Mouse (Mus musculus): Measurements from ENCODE around the gene Lamtor3. TPM values are rescaled to one million over a fixed set of nuclear protein-coding genes. Genes with fewer than 3 reads are reported as not detected.
"Not testable (repeated sequence)": the region's sequence is repeated elsewhere in the genome, so short reads cannot be mapped to it uniquely, and the experiment has no call there.

Lamtor3 gene
- total RNA-seq, 4 experiments from 2014 or later = 60.2 to 72.0 (median 65.2) TPM

GRCm38 (mm10) chr3:137959456-137959855 lies 41.1 kb downstream of the Lamtor3 start:
- no peak for DNase-seq (ENCODE audit: low spot score in 2 of 2)

- no peak for DNase-seq (ENCODE audit: low spot score in 2 of 2)
These were observed 43.6 kb downstream of the Lamtor3 start for GRCm38 (mm10) chr3:137961736-137962385.

GRCm38 (mm10) chr3:137963508-137963907 lies 45.2 kb downstream of the Lamtor3 start:
- DNase-seq (ENCODE audit: low spot score in 2 of 2) = no peak

GRCm38 (mm10) chr3:137964014-137964413 lies 45.7 kb downstream of the Lamtor3 start:
- not testable (repeated sequence) for DNase-seq (ENCODE audit: low spot score in 2 of 2)

- DNase-seq (ENCODE audit: low spot score in 2 of 2) = no peak
These were observed 50.0 kb downstream of the Lamtor3 start for GRCm38 (mm10) chr3:137968105-137968819.

- no peak for DNase-seq (ENCODE audit: low spot score in 2 of 2)
These were observed 50.6 kb downstream of the Lamtor3 start for GRCm38 (mm10) chr3:137968820-137969486.

- DNase-seq (ENCODE audit: low spot score in 2 of 2) = no peak
These were observed 51.6 kb downstream of the Lamtor3 start for GRCm38 (mm10) chr3:137969951-137970350.

- no peak for DNase-seq (ENCODE audit: low spot score in 2 of 2)
These were observed 53.9 kb downstream of the Lamtor3 start for GRCm38 (mm10) chr3:137972224-137972623.

- DNase-seq (ENCODE audit: low spot score in 2 of 2) = no peak
These were observed 54.7 kb downstream of the Lamtor3 start for GRCm38 (mm10) chr3:137972989-137973388.

- no peak for DNase-seq (ENCODE audit: low spot score in 2 of 2)
These were observed 56.0 kb downstream of the Lamtor3 start for GRCm38 (mm10) chr3:137974306-137974705.

- DNase-seq (ENCODE audit: low spot score in 2 of 2) = no peak
These were observed 57.1 kb downstream of the Lamtor3 start for GRCm38 (mm10) chr3:137975435-137975834.

GRCm38 (mm10) chr3:137975856-137976423 lies 57.6 kb downstream of the Lamtor3 start:
- no peak for DNase-seq (ENCODE audit: low spot score in 2 of 2)

GRCm38 (mm10) chr3:137976943-137977628 lies 58.8 kb downstream of the Lamtor3 start:
- DNase-seq (ENCODE audit: low spot score in 2 of 2) = no peak

GRCm38 (mm10) chr3:137977629-137978041 lies 59.3 kb downstream of the Lamtor3 start:
- DNase-seq (ENCODE audit: low spot score in 2 of 2) = peak; percentile 19 to 56

GRCm38 (mm10) chr3:137978233-137978632 lies 59.9 kb downstream of the Lamtor3 start:
- no peak for DNase-seq (ENCODE audit: low spot score in 2 of 2)

Other genes with a start within 250 kb of the Lamtor3 start
- gene Gm21962, start 247.0 kb upstream of the Lamtor3 start, total RNA-seq (2022) = not detected
- 100 to 1,000 TPM; 138 to 151 (median 148) TPM for gene H2afz, start 54.0 kb upstream of the Lamtor3 start, total RNA-seq (2022)
- 10 to 100 TPM; 52.0 to 55.0 (median 53.3) TPM for gene Dnajb14, start 50.8 kb upstream of the Lamtor3 start, total RNA-seq (2022)
- gene Dapp1, start 63.0 kb downstream of the Lamtor3 start, total RNA-seq (2022) = 1 to 10 TPM; 5.3 to 8.4 (median 7.6) TPM
- 1 to 10 TPM; 1.2 to 2.3 (median 2.0) TPM for gene 1110002E22Rik, start 146.5 kb downstream of the Lamtor3 start, total RNA-seq (2022)
- under 1 TPM in 1 of 4 experiments, not detected in 3; 0.22 TPM for gene Gm5105, start 148.9 kb downstream of the Lamtor3 start, total RNA-seq (2022)
- 1 to 10 TPM; 2.9 to 9.7 (median 4.0) TPM for gene Trmt10a, start 224.9 kb downstream of the Lamtor3 start, total RNA-seq (2022)
- gene Mttp, start 226.5 kb downstream of the Lamtor3 start, total RNA-seq (2022) = 1 to 10 TPM; 6.5 to 9.3 (median 8.1) TPM